ENCODE assay signal across 10 mouse cellular contexts in the genomic region with DNA sequence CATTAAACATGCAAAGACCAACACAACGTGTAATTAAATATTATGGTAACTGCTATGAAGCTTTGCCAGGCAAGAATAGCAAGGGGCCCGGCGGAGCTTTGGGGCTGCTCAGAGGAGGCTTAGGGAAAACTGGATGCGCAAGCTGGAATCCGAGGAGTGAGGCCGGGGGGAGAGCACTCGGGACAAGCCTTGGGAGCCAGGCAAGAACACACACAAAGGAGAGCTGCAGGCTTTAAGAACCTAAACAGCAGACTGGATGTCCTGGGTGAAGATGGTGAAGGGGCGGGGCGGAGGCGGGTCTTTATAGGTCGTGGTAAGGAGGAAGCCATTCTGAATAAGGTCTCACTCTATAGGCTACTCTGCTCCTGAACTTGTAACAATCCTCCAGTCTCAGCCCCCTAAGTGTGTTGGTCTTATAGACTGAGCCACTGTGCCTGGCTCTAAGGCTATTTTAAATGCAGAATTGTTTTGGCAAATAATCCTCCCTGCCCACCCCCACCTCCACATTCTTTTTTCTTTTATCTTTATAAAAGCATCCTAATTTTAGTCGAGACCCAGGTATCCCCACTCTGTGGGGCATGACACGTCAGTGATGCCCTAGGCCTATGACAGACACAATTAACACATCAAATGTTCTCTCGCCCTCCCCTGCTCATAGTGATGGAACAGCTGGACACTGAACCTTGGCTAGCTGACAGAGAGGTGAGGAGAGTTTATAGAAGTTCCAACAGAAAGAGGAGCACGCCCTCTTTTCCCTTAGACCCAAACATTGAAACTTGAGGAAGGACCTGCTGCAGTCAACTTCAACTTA. TPM values are rescaled to one million over a fixed set of nuclear protein-coding genes. Genes with fewer than 3 reads are reported as not detected.
DNase-seq lines count a peak whose midpoint lies in the region; ATAC-seq lines count a peak whose summit lies in the region.
"Had no signal": no experiment of that assay in that cellular context is flagged by ENCODE, and none has a peak within 500 bp of the region (broad histone marks: within the 10 kb centered on the region; RNA-seq: fewer than 3 reads in every experiment).

No protein-coding gene starts in this region.

- peak overlapping the region; percentile 21 for H3K4me2 ChIP-seq in embryonic facial prominence, embryonic 14.5 days (ENCODE audit: low read depth, low read length)
- peak overlapping the region; percentile 34 for H3K4me2 ChIP-seq in intestine, embryonic 15.5 days (replicated peaks)
- peak overlapping the region; percentile 30 for H3K4me2 ChIP-seq in neural tube, embryonic 15.5 days
- no peak overlapping the region for H3K4me2 ChIP-seq in liver, embryonic 11.5 days

- H3K27me3 ChIP-seq in embryonic facial prominence, embryonic 14.5 days (replicated peaks; ENCODE audit: control insufficient read depth, insufficient read depth, low read length), result no peaks in the 10 kb centered on the region
- no peaks in the 10 kb centered on the region for H3K27me3 ChIP-seq in intestine, embryonic 15.5 days (replicated peaks)
- H3K27me3 ChIP-seq in neural tube, embryonic 15.5 days (replicated peaks), result no peaks in the 10 kb centered on the region
- H3K27me3 ChIP-seq in liver, embryonic 11.5 days (replicated peaks; ENCODE audit: control insufficient read depth, insufficient read depth, low read length), result no peaks in the 10 kb centered on the region

- peak overlapping the region; percentile 74 for H3K27ac ChIP-seq in embryonic facial prominence, embryonic 14.5 days (replicated peaks; ENCODE audit: low read depth, low read length)
- peak overlapping the region; percentile 60 for H3K27ac ChIP-seq in intestine, embryonic 15.5 days
- H3K27ac ChIP-seq in neural tube, embryonic 15.5 days (replicated peaks), result peak overlapping the region; percentile 62
- no peak overlapping the region for H3K27ac ChIP-seq in liver, embryonic 11.5 days (ENCODE audit: low read depth, low read length)

- peak; percentile 87 for ATAC-seq in embryonic facial prominence, embryonic 14.5 days (ENCODE audit: low read depth)
- ATAC-seq in intestine, embryonic 15.5 days, result peak; percentile 44; the same call in 1 of the 2 replicates
- ATAC-seq in neural tube, embryonic 15.5 days (ENCODE audit: low FRiP score), result no peak
- no peak for ATAC-seq in liver, embryonic 11.5 days (replicated peaks; ENCODE audit: low FRiP score)
- ATAC-seq in cerebellum, adult (ENCODE audit: insufficient number of reproducible peaks, low FRiP score, low TSS enrichment), result no peak

- peaks cover 42% of the 10 kb centered on the region for H3K4me1 ChIP-seq in embryonic facial prominence, embryonic 14.5 days (ENCODE audit: control insufficient read depth, insufficient read depth, low read length)
- H3K4me1 ChIP-seq in intestine, embryonic 15.5 days (replicated peaks), result peaks cover 19% of the 10 kb centered on the region
- H3K4me1 ChIP-seq in neural tube, embryonic 15.5 days, result peaks cover 30% of the 10 kb centered on the region
- no peaks in the 10 kb centered on the region for H3K4me1 ChIP-seq in liver, embryonic 11.5 days (replicated peaks; ENCODE audit: control insufficient read depth, insufficient read depth, low read length)

- H3K4me3 ChIP-seq in embryonic facial prominence, embryonic 14.5 days (ENCODE audit: low read depth, low read length), result no peak overlapping the region
- no peak overlapping the region for H3K4me3 ChIP-seq in intestine, embryonic 15.5 days (replicated peaks)
- no peak overlapping the region for H3K4me3 ChIP-seq in neural tube, embryonic 15.5 days (replicated peaks)
- H3K4me3 ChIP-seq in liver, embryonic 11.5 days (ENCODE audit: low read depth, low read length), result no peak overlapping the region

- H3K36me3 ChIP-seq in embryonic facial prominence, embryonic 14.5 days (ENCODE audit: control insufficient read depth, insufficient read depth, low read length), result no peaks in the 10 kb centered on the region
- H3K36me3 ChIP-seq in intestine, embryonic 15.5 days, result no peaks in the 10 kb centered on the region
- no peaks in the 10 kb centered on the region for H3K36me3 ChIP-seq in neural tube, embryonic 15.5 days
- no peaks in the 10 kb centered on the region for H3K36me3 ChIP-seq in liver, embryonic 11.5 days (ENCODE audit: control insufficient read depth, insufficient read depth, low read length)

- no peaks in the 10 kb centered on the region for H3K9me3 ChIP-seq in embryonic facial prominence, embryonic 14.5 days (ENCODE audit: control insufficient read depth, low read length)
- H3K9me3 ChIP-seq in intestine, embryonic 15.5 days, result no peaks in the 10 kb centered on the region
- no peaks in the 10 kb centered on the region for H3K9me3 ChIP-seq in neural tube, embryonic 15.5 days (replicated peaks)
- H3K9me3 ChIP-seq in liver, embryonic 11.5 days (ENCODE audit: control insufficient read depth, low read length), result no peaks in the 10 kb centered on the region

- WGBS in embryonic facial prominence, embryonic 14.5 days, result 39% methylated on average over 15 of the region's 15 CpGs
- WGBS in intestine, embryonic 15.5 days, result 47% methylated on average over 15 of the region's 15 CpGs
- 40% methylated on average over 15 of the region's 15 CpGs for WGBS in neural tube, embryonic 15.5 days
- 70% methylated on average over 15 of the region's 15 CpGs for WGBS in liver, embryonic 11.5 days

- DNase-seq in kidney, postnatal 10 days, result peak; percentile 36
- DNase-seq in kidney, adult 18-20 months, result no peak
- DNase-seq in embryonic facial prominence, embryonic 14.5 days (ENCODE audit: low spot score), result peak; percentile 93
- DNase-seq in liver, embryonic 11.5 days (ENCODE audit: low spot score), result no peak
- DNase-seq in ovary, postnatal 10 days (ENCODE audit: low spot score), result no peak
- DNase-seq: adrenal gland, postnatal 36 days; lung, adult 18-20 months had no signal

- peak overlapping the region; percentile 25; the same call in 1 of the 2 replicates for H3K9ac ChIP-seq in embryonic facial prominence, embryonic 14.5 days (ENCODE audit: low read depth, low read length)
- no peak overlapping the region for H3K9ac ChIP-seq in intestine, embryonic 15.5 days
- 0 out of 2 replicates have a peak overlapping the region, but pooled peaks have one; percentile 8 for H3K9ac ChIP-seq in neural tube, embryonic 15.5 days (replicated peaks)
- H3K9ac ChIP-seq in liver, embryonic 11.5 days (ENCODE audit: low read depth, low read length), result no peak overlapping the region

RNA-seq across cellular contexts. Expression of a gene that starts 36.9 kb away (rescaled TPM):
- polyA plus RNA-seq in embryonic facial prominence, embryonic 14.5 days (2014; fragmentation: Nextera tagmentation; extraction: Ambion mirVana), result 12.5 and 15.6 TPM in 2 replicates
- polyA plus RNA-seq in intestine, embryonic 15.5 days (2015; fragmentation: Nextera tagmentation; extraction: Ambion mirVana), result 26.6 and 27.9 TPM in 2 replicates
- 20.7 and 22.2 TPM in 2 replicates for polyA plus RNA-seq in neural tube, embryonic 15.5 days (2015; fragmentation: Nextera tagmentation; extraction: Ambion mirVana)
- 9.0 and 10.1 TPM in 2 replicates for polyA plus RNA-seq in liver, embryonic 11.5 days (2014; fragmentation: Nextera tagmentation; extraction: Ambion mirVana)

Comparison
In these comparisons a context has a peak if more than half of its experiments do, and no peak if none do; other contexts are left out.
1. DNase-seq: peak in kidney, postnatal 10 days (single experiment) and embryonic facial prominence, embryonic 14.5 days (single experiment); none in kidney, adult 18-20 months (single experiment), liver, embryonic 11.5 days (single experiment) and ovary, postnatal 10 days (single experiment).
2. ATAC-seq: peak in embryonic facial prominence, embryonic 14.5 days (single experiment) and intestine, embryonic 15.5 days (single experiment); none in neural tube, embryonic 15.5 days (single experiment), liver, embryonic 11.5 days (single experiment) and cerebellum, adult (single experiment).
3. H3K9ac ChIP-seq: peak in embryonic facial prominence, embryonic 14.5 days (single experiment) and neural tube, embryonic 15.5 days (single experiment); none in intestine, embryonic 15.5 days (single experiment) and liver, embryonic 11.5 days (single experiment).